Mouse (Mus musculus): ENCODE results near the gene Cib1.

The Cib1 gene

GRCm38 (mm10) chr7:80233799-80234198 is 1.2 kb upstream of the Cib1 start:
- no peak for DNase-seq (ENCODE audit: low read depth, low spot score)

- no peak for DNase-seq (ENCODE audit: low read depth, low spot score)
Measured at GRCm38 (mm10) chr7:80231971-80232488, 583 bp downstream of the Cib1 start.

GRCm38 (mm10) chr7:80230196-80230595 is 2.4 kb downstream of the Cib1 start:
- no peak for DNase-seq (ENCODE audit: low read depth, low spot score)

- DNase-seq (ENCODE audit: low read depth, low spot score): no peak
Measured at GRCm38 (mm10) chr7:80227065-80227464, 5.5 kb downstream of the Cib1 start.

- no peak for DNase-seq (ENCODE audit: low read depth, low spot score)
Measured at GRCm38 (mm10) chr7:80221179-80221750, 11.3 kb downstream of the Cib1 start.

GRCm38 (mm10) chr7:80220237-80220797 is 12.3 kb downstream of the Cib1 start:
- DNase-seq (ENCODE audit: low read depth, low spot score): no peak

GRCm38 (mm10) chr7:80218666-80219065 is 13.9 kb downstream of the Cib1 start:
- DNase-seq (ENCODE audit: low read depth, low spot score): no peak

- peak; percentile 90 for DNase-seq (ENCODE audit: low read depth, low spot score)
Measured at GRCm38 (mm10) chr7:80216566-80216965, 16.0 kb downstream of the Cib1 start.

- peak; percentile 47 for DNase-seq (ENCODE audit: low read depth, low spot score)
Measured at GRCm38 (mm10) chr7:80215398-80215797, 17.2 kb downstream of the Cib1 start.

GRCm38 (mm10) chr7:80214459-80214858 is 18.2 kb downstream of the Cib1 start:
- DNase-seq (ENCODE audit: low read depth, low spot score): no peak

GRCm38 (mm10) chr7:80213604-80214003 is 19.0 kb downstream of the Cib1 start:
- no peak for DNase-seq (ENCODE audit: low read depth, low spot score)

- DNase-seq (ENCODE audit: low read depth, low spot score): no peak
Measured at GRCm38 (mm10) chr7:80210982-80211381, 21.6 kb downstream of the Cib1 start.

- DNase-seq (ENCODE audit: low read depth, low spot score): peak; percentile 44
Measured at GRCm38 (mm10) chr7:80209669-80210068, 22.9 kb downstream of the Cib1 start.

- peak; percentile 52 for DNase-seq (ENCODE audit: low read depth, low spot score)
Measured at GRCm38 (mm10) chr7:80208738-80209430, 23.7 kb downstream of the Cib1 start.

- DNase-seq (ENCODE audit: low read depth, low spot score): no peak
Measured at GRCm38 (mm10) chr7:80208026-80208642, 24.5 kb downstream of the Cib1 start.

- DNase-seq (ENCODE audit: low read depth, low spot score): no peak
Measured at GRCm38 (mm10) chr7:80207314-80207731, 25.3 kb downstream of the Cib1 start.

GRCm38 (mm10) chr7:80205705-80206589 is 26.7 kb downstream of the Cib1 start:
- no peak for DNase-seq (ENCODE audit: low read depth, low spot score)

GRCm38 (mm10) chr7:80204961-80205360 is 27.7 kb downstream of the Cib1 start:
- no peak for DNase-seq (ENCODE audit: low read depth, low spot score)

GRCm38 (mm10) chr7:80204362-80204761 is 28.3 kb downstream of the Cib1 start:
- no peak for DNase-seq (ENCODE audit: low read depth, low spot score)

GRCm38 (mm10) chr7:80203638-80204096 is 28.9 kb downstream of the Cib1 start:
- DNase-seq (ENCODE audit: low read depth, low spot score): no peak

- DNase-seq (ENCODE audit: low read depth, low spot score): no peak
Measured at GRCm38 (mm10) chr7:80202961-80203360, 29.7 kb downstream of the Cib1 start.

All from skeletal muscle tissue, adult 2 months (tissue).